Comparison of ENCODE assay signal across 22 mouse cellular contexts in the genomic region with DNA sequence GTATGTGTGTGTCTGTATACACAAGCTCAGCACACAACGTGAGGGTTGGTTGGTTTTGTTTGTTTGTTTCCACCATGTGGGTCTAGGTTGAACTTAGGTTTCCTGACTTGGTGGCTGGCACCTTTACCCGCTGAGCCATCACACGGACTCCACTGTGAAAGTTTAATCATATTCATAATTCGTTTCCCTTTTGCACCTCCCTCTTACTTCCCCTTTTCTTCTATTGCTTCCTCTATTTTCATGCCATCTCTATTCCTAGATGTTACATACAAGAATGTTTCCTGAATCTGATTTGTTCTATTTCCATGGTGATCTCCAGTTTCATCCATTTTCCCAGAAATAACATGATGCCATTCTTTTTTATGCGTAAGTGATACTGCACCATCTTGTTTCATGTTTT. TPM values are rescaled to one million over a fixed set of nuclear protein-coding genes. Genes with fewer than 3 reads are reported as not detected.
DNase-seq lines count a peak whose midpoint lies in the region; ATAC-seq and TF ChIP-seq lines count a peak whose summit lies in the region.
"Had no signal": no experiment of that assay in that cellular context is flagged by ENCODE, and none has a peak within 500 bp of the region (broad histone marks: within the 10 kb centered on the region; RNA-seq: fewer than 3 reads in every experiment).

No protein-coding gene starts in this region.

- H3K4me3 ChIP-seq in forebrain, embryonic 15.5 days = no peak overlapping the region
- H3K4me3 ChIP-seq in forebrain, embryonic 12.5 days (replicated peaks) = no peak overlapping the region
- H3K4me3 ChIP-seq in CH12.LX (replicated peaks in 1 of 3; ENCODE audit: low read depth in 2 of 3, low read length in 2 of 3, poor library complexity in 1 of 3) (no peak overlapping the region), myocyte (no peak overlapping the region)
- H3K4me3 ChIP-seq: embryonic facial prominence, embryonic 12.5 days; forebrain, embryonic 13.5 days; heart, embryonic 15.5 days; hindbrain, embryonic 10.5 days; hindbrain, embryonic 15.5 days had no signal

- TF ChIP-seq POLR2A in CH12.LX (IDR thresholded peaks at IDR 0.05; ENCODE audit: low read depth, low read length) (no peak), myocyte (IDR thresholded peaks at IDR 0.05; ENCODE audit: insufficient read length, low read depth) (no peak)

- H3K4me1 ChIP-seq in forebrain, embryonic 15.5 days = peaks cover 8% of the 10 kb centered on the region; the same call in 1 of the 2 replicates
- peaks cover 6% of the 10 kb centered on the region; the same call in 1 of the 2 replicates for H3K4me1 ChIP-seq in forebrain, embryonic 12.5 days
- H3K4me1 ChIP-seq in CH12.LX (ENCODE audit: control insufficient read depth in 1 of 2, insufficient read depth in 2 of 2) = peaks cover 3 to 15% of the 10 kb centered on the region in 2 experiments; a peak in 2 of 4 replicates

- no peak for TF ChIP-seq EP300 in CH12.LX (IDR thresholded peaks at IDR 0.05; ENCODE audit: low read length)

- dilution Hi-C loops in CH12.LX (cut with MboI; ENCODE audit: extremely low pct_ligation_motif_present, extremely low pct_unique_long_range_greater_than_20kb, low sequenced_read_pairs) = no loop called here

- no peaks in the 10 kb centered on the region for H3K9me3 ChIP-seq in forebrain, embryonic 15.5 days
- H3K9me3 ChIP-seq in forebrain, embryonic 12.5 days = no peaks in the 10 kb centered on the region
- H3K9me3 ChIP-seq in CH12.LX (replicated peaks; ENCODE audit: low read length) = no peaks in the 10 kb centered on the region
- H3K9me3 ChIP-seq: embryonic facial prominence, embryonic 12.5 days; forebrain, embryonic 13.5 days; heart, embryonic 15.5 days; hindbrain, embryonic 10.5 days; hindbrain, embryonic 15.5 days had no signal

- in situ Hi-C loops in CH12.LX (cut with MboI; ENCODE audit: low pct_ligation_motif_present, low pct_unique_long_range_greater_than_20kb, low sequenced_read_pairs) = no loop called here

- DNase-seq in CH12.LX (ENCODE audit: extremely low read depth) = peak; percentile 40
- no peak for DNase-seq in spleen, postnatal 14 days (ENCODE audit: low spot score in 2 of 2)
- no peak for DNase-seq in B cell, adult 2 months
- DNase-seq: adrenal gland, adult 8-10 months; adrenal gland, postnatal 36 days; cerebellum, adult 2 months; cerebellum, postnatal 10 days; gastrocnemius, postnatal 14 days; heart, postnatal 14 days; kidney, adult 2 months had no signal

- H3K27ac ChIP-seq in forebrain, embryonic 15.5 days (replicated peaks) = peak overlapping the region; percentile 52; the same call in 1 of the 2 replicates
- no peak overlapping the region for H3K27ac ChIP-seq in forebrain, embryonic 12.5 days
- H3K27ac ChIP-seq in CH12.LX (ENCODE audit: insufficient read depth, low read depth) = no peak overlapping the region
- H3K27ac ChIP-seq: embryonic facial prominence, embryonic 12.5 days; forebrain, embryonic 13.5 days; heart, embryonic 15.5 days; hindbrain, embryonic 10.5 days; hindbrain, embryonic 15.5 days had no signal

- H3K9ac ChIP-seq in forebrain, embryonic 15.5 days (replicated peaks) = no peak overlapping the region
- no peak overlapping the region for H3K9ac ChIP-seq in forebrain, embryonic 12.5 days
- no peak overlapping the region for H3K9ac ChIP-seq in CH12.LX (ENCODE audit: insufficient read depth, low read depth)
- H3K9ac ChIP-seq: embryonic facial prominence, embryonic 12.5 days; forebrain, embryonic 13.5 days; heart, embryonic 15.5 days; hindbrain, embryonic 15.5 days had no signal

- no peak overlapping the region for H3ac ChIP-seq in myocyte (ENCODE audit: control insufficient read depth, insufficient read length)

- no peak for ATAC-seq in forebrain, embryonic 15.5 days (replicated peaks)
- ATAC-seq in forebrain, embryonic 12.5 days (ENCODE audit: low FRiP score) = no peak
- peak; percentile 97 for ATAC-seq in granulocyte monocyte progenitor cell, adult 5-6 weeks (replicated peaks; ENCODE audit: poor library complexity, severe bottlenecking)
- no peak for ATAC-seq in CD4-positive, CD25-positive, alpha-beta regulatory T cell, adult 4 months
- ATAC-seq: forebrain, embryonic 13.5 days; intestine, embryonic 16.5 days had no signal

- 94% methylated on average over 5 of the region's 5 CpGs for WGBS in forebrain, embryonic 15.5 days
- WGBS in forebrain, embryonic 12.5 days = 91% methylated on average over 5 of the region's 5 CpGs

- no peak for TF ChIP-seq RAD21 in CH12.LX (IDR thresholded peaks at IDR 0.05; ENCODE audit: low read depth, low read length)

- no peak overlapping the region for H3K4me2 ChIP-seq in forebrain, embryonic 15.5 days (replicated peaks)
- H3K4me2 ChIP-seq in forebrain, embryonic 12.5 days = no peak overlapping the region
- H3K4me2 ChIP-seq in CH12.LX (ENCODE audit: insufficient read depth, low read depth, poor library complexity, severe bottlenecking) = no peak overlapping the region
- H3K4me2 ChIP-seq in myocyte (ENCODE audit: low read depth) = peak overlapping the region; percentile 12
- H3K4me2 ChIP-seq: embryonic facial prominence, embryonic 12.5 days; forebrain, embryonic 13.5 days; heart, embryonic 11.5 days; heart, embryonic 15.5 days; hindbrain, embryonic 15.5 days had no signal

- H3K79me2 ChIP-seq in CH12.LX (replicated peaks; ENCODE audit: control insufficient read depth, extremely low read depth, insufficient read depth, poor library complexity, severe bottlenecking) (no peaks in the 10 kb centered on the region), myocyte (ENCODE audit: control insufficient read depth, insufficient read depth) (no peaks in the 10 kb centered on the region)

- no peak for TF ChIP-seq CTCF in CH12.LX (conservative IDR thresholded peaks at IDR 0.05 in 1 of 2, IDR thresholded peaks at IDR 0.05 in 1 of 2; ENCODE audit: low read depth in 2 of 2, low read length in 2 of 2)

- no peaks in the 10 kb centered on the region for H3K27me3 ChIP-seq in forebrain, embryonic 15.5 days
- H3K27me3 ChIP-seq in forebrain, embryonic 12.5 days = no peaks in the 10 kb centered on the region
- H3K27me3 ChIP-seq in CH12.LX (replicated peaks) (no peaks in the 10 kb centered on the region), myocyte (ENCODE audit: control insufficient read depth, insufficient read depth, insufficient read length) (no peaks in the 10 kb centered on the region)
- H3K27me3 ChIP-seq: embryonic facial prominence, embryonic 12.5 days; forebrain, embryonic 13.5 days; heart, embryonic 15.5 days; hindbrain, embryonic 15.5 days had no signal

- H3K36me3 ChIP-seq in forebrain, embryonic 15.5 days = no peaks in the 10 kb centered on the region
- no peaks in the 10 kb centered on the region for H3K36me3 ChIP-seq in forebrain, embryonic 12.5 days (replicated peaks)
- H3K36me3 ChIP-seq in CH12.LX (replicated peaks in 1 of 2; ENCODE audit: control insufficient read depth in 1 of 2, insufficient read depth in 1 of 2, low read length in 1 of 2) = no peaks in the 10 kb centered on the region
- H3K36me3 ChIP-seq in myocyte (ENCODE audit: control insufficient read depth, insufficient read depth) = no peaks in the 10 kb centered on the region
- H3K36me3 ChIP-seq: embryonic facial prominence, embryonic 12.5 days; heart, embryonic 15.5 days; hindbrain, embryonic 10.5 days; hindbrain, embryonic 15.5 days had no signal

TF ChIP-seq in CH12.LX, 34 proteins besides CTCF, POLR2A, EP300 and RAD21:
- TF ChIP-seq MAZ (IDR thresholded peaks at IDR 0.05; ENCODE audit: low read depth, low read length) = no peak

TF ChIP-seq in myocyte, 11 proteins besides CTCF, POLR2A, EP300 and RAD21:
- no peak for TF ChIP-seq CEBPB (IDR thresholded peaks at IDR 0.05; ENCODE audit: insufficient read depth, poor library complexity, severe bottlenecking)
- no peak for TF ChIP-seq POLR2AphosphoS2 (IDR thresholded peaks at IDR 0.05; ENCODE audit: insufficient read length, low read depth)
- TF ChIP-seq TCF12 (IDR thresholded peaks at IDR 0.05; ENCODE audit: insufficient read depth, poor library complexity, severe bottlenecking) = no peak
- no peak for TF ChIP-seq E2F4 (IDR thresholded peaks at IDR 0.05; ENCODE audit: insufficient read depth)
- TF ChIP-seq MYOG (IDR thresholded peaks at IDR 0.05; ENCODE audit: control insufficient read depth in 1 of 3, insufficient read depth in 1 of 3, insufficient read length in 2 of 3, low read depth in 2 of 3) = no peak
- no peak for TF ChIP-seq MYOD1 (IDR thresholded peaks at IDR 0.05; ENCODE audit: control insufficient read depth in 1 of 3, insufficient read length in 2 of 3, low read depth in 2 of 3)
- TF ChIP-seq SRF (IDR thresholded peaks at IDR 0.05; ENCODE audit: control insufficient read depth, insufficient read length, low read depth) = no peak
- TF ChIP-seq USF1 (IDR thresholded peaks at IDR 0.05; ENCODE audit: low read depth) = no peak
- TF ChIP-seq MAX (IDR thresholded peaks at IDR 0.05; ENCODE audit: low read depth) = no peak
- no peak for TF ChIP-seq REST (IDR thresholded peaks at IDR 0.05; ENCODE audit: insufficient read depth, insufficient read length)
- TF ChIP-seq TCF3 (IDR thresholded peaks at IDR 0.05; ENCODE audit: insufficient read length, low read depth) = no peak
TF ChIP-seq in myocyte: peak in this region for 0.

RNA-seq across cellular contexts. Expression of gene Lypd6, which starts 46.2 kb away (rescaled TPM):
- 12.7 and 14.6 TPM in 2 replicates for polyA plus RNA-seq in forebrain, embryonic 15.5 days (2015; fragmentation: Nextera tagmentation; extraction: Ambion mirVana)
- 8.2 and 9.6 TPM in 2 replicates for polyA plus RNA-seq in forebrain, embryonic 12.5 days (2016; fragmentation: Nextera tagmentation; extraction: Ambion mirVana)
- total RNA-seq in CH12.LX (2012; rRNA removed) (not detected in 2 replicates), CH12.LX (2014; rRNA removed) (not detected in 2 replicates)
- polyA plus RNA-seq in CH12.LX (2012; ENCODE audit: insufficient read length, low read depth) (not detected in 2 replicates), myocyte (2012; fragmentation: generic; extraction: Trizol) (3.9 TPM)
- total RNA-seq in granulocyte monocyte progenitor cell, adult 5-6 weeks (2014; fragmentation: Nextera tagmentation) = not detected in 2 replicates
- 2.3 TPM in 1 of 2 replicates, not detected in the other for total RNA-seq in granulocyte monocyte progenitor cell, adult 5-6 weeks (2017)
- polyA plus RNA-seq in CD4-positive, CD25-positive, alpha-beta regulatory T cell, adult 4 months (2017; shearing (Covaris generic)) = not detected
